Mouse (Mus musculus) midbrain, embryonic 12.5 days (tissue): ENCODE data around the gene Pepd. TPM values are rescaled to one million over a fixed set of nuclear protein-coding genes. Genes with fewer than 3 reads are reported as not detected.
"Not testable (repeated sequence)": the region's sequence is repeated elsewhere in the genome, so short reads cannot be mapped to it uniquely, and the experiment has no call there.

Experiments
- ATAC-seq: fragments of 200-750 bp; cut with Nextera tagmentation; 2 replicates; pipeline ENCODE4 v1.8.0; 2017; ENCODE audit warnings: low read depth, moderate TSS enrichment, moderate library complexity; ENCODE audit not compliant: low FRiP score
- H3K27ac ChIP-seq: fragments of 300-500 bp; sonication (generic); replicated peaks from 2 replicates; pipeline ENCODE4 v1.5.1; 2016; ENCODE audit warnings: mild to moderate bottlenecking
- H3K27me3 ChIP-seq: fragments of 300-500 bp; sonication (generic); 2 replicates; pipeline ENCODE4 v1.6.1; 2016; ENCODE audit warnings: mild to moderate bottlenecking
- H3K36me3 ChIP-seq: fragments of 300-500 bp; sonication (generic); 2 replicates; pipeline ENCODE4 v1.6.1; 2016
- H3K4me1 ChIP-seq: fragments of 300-500 bp; sonication (generic); 2 replicates; pipeline ENCODE4 v1.6.1; 2016
- H3K4me2 ChIP-seq: fragments of 300-500 bp; sonication (generic); replicated peaks from 2 replicates; pipeline ENCODE4 v1.6.1; 2016; ENCODE audit warnings: mild to moderate bottlenecking, moderate library complexity
- H3K4me3 ChIP-seq: fragments of 300-500 bp; sonication (generic); 2 replicates; pipeline ENCODE4 v1.5.1; 2016; ENCODE audit warnings: mild to moderate bottlenecking
- H3K9ac ChIP-seq: fragments of 300-500 bp; sonication (generic); replicated peaks from 2 replicates; pipeline ENCODE4 v1.6.1; 2016; ENCODE audit warnings: mild to moderate bottlenecking, moderate library complexity
- H3K9me3 ChIP-seq: fragments of 300-500 bp; sonication (generic); 2 replicates; pipeline ENCODE4 v1.6.1; 2016; ENCODE audit warnings: mild to moderate bottlenecking
- WGBS: fragments of 180-500 bp; shearing (Covaris S2); methylation state at CpG from one replicate; pipeline ENCODE4 v1.1.7; 2016; 5-methylcytosine and 5-hydroxymethylcytosine counted together
- polyA plus RNA-seq: library from polyadenylated mRNA; unstranded; fragments of >200 nt; fragmentation: Nextera tagmentation; extraction: Ambion mirVana; gene quantifications from 2 replicates; pipeline ENCODE4 v1.2.1, GENCODE M21; 2016

Gene Pepd
- polyA plus RNA-seq, 1 experiment from 2014 or later, result 59.1 TPM

DNA sequence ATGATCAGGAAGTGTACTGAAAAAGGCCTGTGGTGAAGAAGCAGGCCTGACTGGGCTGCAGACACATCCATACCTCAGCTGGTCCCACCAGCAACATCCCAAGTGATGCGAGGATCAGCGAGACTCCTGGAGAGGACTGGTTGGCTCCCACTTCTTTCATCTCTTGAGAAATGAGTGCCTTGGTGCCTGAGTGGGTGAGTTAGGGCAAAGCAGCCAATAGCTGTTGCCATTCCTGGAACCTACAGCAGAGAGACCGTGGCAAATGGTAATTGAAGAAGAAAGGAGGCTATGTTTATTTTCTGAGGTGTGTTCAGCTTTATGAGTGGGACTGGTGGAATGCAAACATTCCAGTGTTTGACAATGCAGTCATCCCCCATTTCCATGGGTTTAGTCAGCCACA lies 55.2 kb downstream of the Pepd start:
- Histone ChIP-seq H3K4me3 (no peak overlapping the region), H3K9ac (no peak overlapping the region), H3K27me3 (no peaks in the 10 kb centered on the region), H3K36me3 (peaks cover 13% of the 10 kb centered on the region), H3K27ac (no peak overlapping the region), H3K4me1 (no peaks in the 10 kb centered on the region), H3K4me2 (no peak overlapping the region), H3K9me3 (no peaks in the 10 kb centered on the region)
- no peak for ATAC-seq
- WGBS, result 83% methylated on average over 3 of the region's 3 CpGs

DNA sequence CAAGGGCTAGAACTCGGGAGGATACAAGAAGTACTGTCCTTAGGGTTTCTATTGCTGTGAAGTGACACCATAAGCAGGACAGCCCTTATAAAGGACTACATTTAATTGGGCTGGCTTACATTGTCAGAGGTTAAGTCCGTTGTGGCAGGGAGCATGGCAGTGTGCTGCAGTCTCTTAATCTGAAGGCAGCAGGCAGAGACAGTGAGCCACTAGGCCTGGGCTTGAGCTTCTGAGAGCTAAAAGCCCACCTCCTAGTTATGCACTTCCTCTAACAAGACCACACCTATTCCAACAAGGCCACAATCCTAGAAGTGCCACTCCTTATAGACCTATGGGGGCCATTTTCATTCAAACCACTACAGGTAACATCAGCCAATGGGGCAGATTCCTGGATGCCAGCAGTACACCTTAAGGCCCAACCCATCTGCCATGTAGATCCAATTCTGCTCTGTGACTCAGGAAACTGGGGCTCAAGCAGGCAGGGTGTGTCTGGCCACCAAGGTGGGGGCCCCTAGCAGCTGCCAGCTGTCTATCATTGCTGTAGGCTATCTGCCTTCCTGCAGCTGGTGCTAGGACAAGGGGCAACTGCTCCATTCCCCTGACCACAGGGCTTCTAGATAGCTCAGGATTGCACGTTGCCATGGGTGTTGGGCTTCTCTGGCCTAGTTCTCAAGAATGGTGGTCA lies 56.7 kb downstream of the Pepd start:
- no peak overlapping the region for H3K4me2 ChIP-seq
- no peaks in the 10 kb centered on the region for H3K27me3 ChIP-seq
- H3K4me1 ChIP-seq, result peaks cover 5% of the 10 kb centered on the region
- H3K36me3 ChIP-seq, result peaks cover 13% of the 10 kb centered on the region
- H3K9ac ChIP-seq, result no peak overlapping the region
- H3K27ac ChIP-seq, result no peak overlapping the region
- no peak for ATAC-seq
- 91% methylated on average over 3 of the region's 3 CpGs for WGBS
- H3K4me3 ChIP-seq, result no peak overlapping the region
- H3K9me3 ChIP-seq, result no peaks in the 10 kb centered on the region

DNA sequence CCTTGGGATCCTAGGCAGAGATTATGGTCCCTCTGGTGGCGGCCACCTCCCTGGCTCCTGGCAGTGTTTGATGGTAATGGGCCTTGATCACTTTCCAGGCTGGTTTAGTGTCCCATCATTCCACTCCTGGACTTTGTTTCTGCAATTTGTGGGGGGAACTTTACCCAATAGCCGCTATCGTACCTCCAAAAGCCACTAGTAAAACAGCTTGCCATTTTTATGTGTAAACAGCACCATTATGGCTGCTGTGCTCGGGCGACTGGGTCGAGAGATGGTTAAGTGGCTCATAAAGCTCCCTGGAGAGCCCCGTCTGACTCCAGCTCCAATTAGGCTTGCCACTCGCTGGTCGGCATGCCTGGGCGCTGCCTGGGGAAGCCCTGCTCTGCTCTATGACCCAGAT lies 59.6 kb downstream of the Pepd start:
- H3K27me3 ChIP-seq, result no peaks in the 10 kb centered on the region

GRCm38 (mm10) chr7:34972990-34973440 lies 60.8 kb downstream of the Pepd start:
- ATAC-seq, result no peak
- Histone ChIP-seq H3K9me3 (no peaks in the 10 kb centered on the region), H3K4me1 (peaks cover 11% of the 10 kb centered on the region), H3K9ac (no peak overlapping the region), H3K4me2 (no peak overlapping the region), H3K4me3 (no peak overlapping the region), H3K27ac (no peak overlapping the region), H3K27me3 (no peaks in the 10 kb centered on the region), H3K36me3 (peaks cover 13% of the 10 kb centered on the region)
- WGBS, result 57% methylated on average over 4 of the region's 4 CpGs

More for the DNA sequence above, 59.6 kb downstream of the Pepd start:
- no peak overlapping the region for H3K4me2 ChIP-seq
- 69% methylated on average over 10 of the region's 10 CpGs for WGBS
- H3K9me3 ChIP-seq, result no peaks in the 10 kb centered on the region
- peaks cover 13% of the 10 kb centered on the region for H3K36me3 ChIP-seq
- no peak overlapping the region for H3K27ac ChIP-seq
- ATAC-seq, result no peak
- H3K4me1 ChIP-seq, result peaks cover 11% of the 10 kb centered on the region
- H3K9ac ChIP-seq, result no peak overlapping the region
- H3K4me3 ChIP-seq, result no peak overlapping the region

GRCm38 (mm10) chr7:34973877-34974276 lies 61.7 kb downstream of the Pepd start:
- Histone ChIP-seq H3K9me3 (no peaks in the 10 kb centered on the region), H3K36me3 (peaks cover 13% of the 10 kb centered on the region), H3K4me1 (peaks cover 11% of the 10 kb centered on the region), H3K27ac (no peak overlapping the region), H3K9ac (no peak overlapping the region), H3K4me3 (no peak overlapping the region), H3K27me3 (no peaks in the 10 kb centered on the region), H3K4me2 (no peak overlapping the region)
- 73% methylated on average over 2 of the region's 3 CpGs for WGBS
- no peak for ATAC-seq

DNA sequence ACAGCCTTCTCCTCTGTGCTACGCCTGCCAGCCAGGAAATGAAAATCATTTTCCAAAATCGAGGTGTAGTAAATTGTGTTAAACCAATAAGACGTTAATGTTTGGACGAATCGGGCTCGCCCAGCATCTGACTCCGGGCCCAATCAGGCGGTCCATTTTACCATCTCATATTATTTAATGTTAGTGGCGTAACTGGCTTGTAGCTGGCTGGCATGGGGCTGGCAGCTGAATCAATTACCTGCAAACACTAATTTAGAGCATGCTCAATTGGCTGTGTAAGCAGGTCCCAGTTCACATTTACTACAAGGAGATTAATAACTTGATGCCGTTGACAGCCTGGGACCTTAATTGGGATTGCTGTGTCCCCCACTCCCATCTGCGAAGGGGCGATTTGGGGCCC lies 63.7 kb downstream of the Pepd start:
- H3K27me3 ChIP-seq, result no peaks in the 10 kb centered on the region
- WGBS, result 91% methylated on average over 12 of the region's 12 CpGs
- H3K4me1 ChIP-seq, result peaks cover 11% of the 10 kb centered on the region
- H3K27ac ChIP-seq, result no peak overlapping the region
- no peak overlapping the region for H3K4me3 ChIP-seq
- no peaks in the 10 kb centered on the region for H3K9me3 ChIP-seq
- H3K36me3 ChIP-seq, result peaks cover under 1% of the 10 kb centered on the region; the same call in 1 of the 2 replicates
- no peak overlapping the region for H3K9ac ChIP-seq
- no peak for ATAC-seq
- no peak overlapping the region for H3K4me2 ChIP-seq

DNA sequence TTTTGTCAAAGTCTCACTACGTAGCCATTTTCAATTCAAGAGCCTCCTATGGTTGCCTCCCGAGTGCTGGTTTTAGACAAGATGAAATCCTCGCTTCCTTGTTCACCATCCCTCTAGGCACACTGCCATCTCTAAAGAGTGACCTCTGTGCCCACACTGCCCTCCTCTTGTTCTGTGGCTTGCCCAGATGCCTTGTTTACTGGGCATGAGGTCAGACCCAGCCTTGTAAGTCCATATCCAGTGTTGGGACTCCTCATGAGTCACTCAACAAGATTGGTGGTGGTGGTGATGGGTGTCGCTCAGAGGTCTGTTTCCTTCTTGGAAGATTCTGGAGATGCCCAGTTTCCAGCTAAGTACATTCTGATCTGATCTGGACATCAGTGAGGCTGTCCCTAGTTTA lies 65.2 kb downstream of the Pepd start:
- Histone ChIP-seq H3K9ac (no peak overlapping the region), H3K27me3 (no peaks in the 10 kb centered on the region), H3K9me3 (no peaks in the 10 kb centered on the region), H3K4me2 (no peak overlapping the region), H3K36me3 (0 out of 2 replicates have a peak, but pooled peaks cover 2% of the 10 kb centered on the region), H3K4me3 (no peak overlapping the region), H3K4me1 (peaks cover 11% of the 10 kb centered on the region), H3K27ac (no peak overlapping the region)
- 98% methylated on average over 4 of the region's 4 CpGs for WGBS
- ATAC-seq, result no peak

DNA sequence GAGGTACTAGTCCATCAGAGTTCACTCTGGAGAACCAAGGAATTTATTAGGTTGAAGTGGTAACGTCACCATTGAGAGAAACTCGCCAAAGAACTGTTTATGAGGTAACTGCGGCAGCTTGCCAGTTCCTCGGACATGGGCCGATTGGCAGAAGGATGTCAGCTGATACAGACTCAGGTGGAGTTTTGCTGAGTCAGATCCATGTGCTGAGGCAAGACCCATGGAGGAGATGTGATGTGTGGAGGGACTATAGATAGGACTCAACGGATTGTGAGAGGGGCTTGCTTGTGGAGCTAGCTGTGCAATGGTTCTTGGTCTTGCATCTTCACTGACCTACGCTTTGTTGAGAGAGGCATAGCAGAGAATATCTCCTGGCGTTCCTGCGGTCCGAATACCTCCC lies 69.6 kb downstream of the Pepd start:
- 93% methylated on average over 10 of the region's 10 CpGs for WGBS

DNA sequence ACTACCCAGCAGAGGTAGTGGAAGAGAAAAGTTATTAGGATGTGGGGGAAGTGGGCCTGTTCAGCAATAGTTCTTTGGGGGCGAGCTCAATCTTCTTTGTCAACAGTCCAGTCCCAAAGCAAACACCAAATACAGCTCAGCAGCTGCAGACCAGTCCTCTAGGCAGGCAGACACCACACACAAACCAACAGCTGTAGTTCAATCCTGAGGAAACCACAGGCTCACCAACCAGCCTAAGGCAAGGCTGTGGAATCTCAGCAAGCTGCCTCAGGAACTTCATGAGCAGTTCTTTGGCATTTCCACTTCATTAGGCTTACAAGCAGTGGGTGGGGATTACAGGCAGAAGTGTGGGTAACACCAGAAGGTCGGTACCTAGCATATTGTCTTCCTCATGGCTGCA lies 70.2 kb downstream of the Pepd start:
- not testable (repeated sequence) for H3K9me3 ChIP-seq, H3K36me3 ChIP-seq, H3K4me2 ChIP-seq, H3K9ac ChIP-seq, H3K27ac ChIP-seq, H3K27me3 ChIP-seq, H3K4me3 ChIP-seq, ATAC-seq
- H3K4me1 ChIP-seq, result peaks cover 22% of the 10 kb centered on the region
- 73% methylated on average over 2 of the region's 2 CpGs for WGBS

More for the DNA sequence above, 69.6 kb downstream of the Pepd start:
- Histone ChIP-seq H3K4me1 (peaks cover 16% of the 10 kb centered on the region; the same call in 1 of the 2 replicates), H3K27ac (no peak overlapping the region), H3K4me2 (no peak overlapping the region), H3K36me3 (0 out of 2 replicates have a peak, but pooled peaks cover 2% of the 10 kb centered on the region), H3K4me3 (no peak overlapping the region), H3K9me3 (no peaks in the 10 kb centered on the region), H3K27me3 (no peaks in the 10 kb centered on the region), H3K9ac (no peak overlapping the region)
- ATAC-seq, result no peak

- Histone ChIP-seq H3K27me3 (no peaks in the 10 kb centered on the region), H3K9ac (no peak overlapping the region), H3K4me2 (no peak overlapping the region), H3K27ac (no peak overlapping the region), H3K36me3 (0 out of 2 replicates have a peak, but pooled peaks cover 2% of the 10 kb centered on the region), H3K4me3 (no peak overlapping the region), H3K4me1 (peaks cover 31% of the 10 kb centered on the region), H3K9me3 (no peaks in the 10 kb centered on the region)
- ATAC-seq, result no peak
- WGBS, result 72% methylated on average over 4 of the region's 4 CpGs
These were observed 71.7 kb downstream of the Pepd start for GRCm38 (mm10) chr7:34983702-34984475.

GRCm38 (mm10) chr7:34984526-34985133 lies 72.5 kb downstream of the Pepd start:
- Histone ChIP-seq H3K4me3 (no peak overlapping the region), H3K27me3 (no peaks in the 10 kb centered on the region), H3K9ac (no peak overlapping the region), H3K9me3 (no peaks in the 10 kb centered on the region), H3K4me2 (no peak overlapping the region), H3K27ac (no peak overlapping the region), H3K4me1 (peaks cover 31% of the 10 kb centered on the region), H3K36me3 (0 out of 2 replicates have a peak, but pooled peaks cover 2% of the 10 kb centered on the region)
- 71% methylated on average over 11 of the region's 11 CpGs for WGBS
- no peak for ATAC-seq

DNA sequence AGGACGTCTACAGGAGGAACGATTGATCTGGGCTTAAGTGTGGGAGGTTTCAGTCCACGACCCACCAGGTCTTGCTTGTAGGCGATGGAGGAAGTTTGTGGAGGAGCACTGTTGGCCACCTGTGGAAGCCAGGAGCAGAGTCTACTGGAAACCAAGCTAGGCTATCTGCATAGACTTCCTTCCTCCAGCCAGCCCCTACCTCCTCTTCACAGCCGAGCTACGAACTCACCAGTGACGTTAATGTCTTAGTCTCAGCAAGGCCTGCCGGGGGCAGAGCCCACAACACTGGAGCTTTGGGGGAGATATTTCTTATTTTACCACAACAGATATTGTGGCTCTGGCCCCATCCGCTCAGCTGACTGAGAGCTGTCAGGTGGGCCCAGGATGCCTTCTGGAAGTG lies 73.0 kb downstream of the Pepd start:
- Histone ChIP-seq H3K27ac (no peak overlapping the region), H3K4me1 (peaks cover 31% of the 10 kb centered on the region), H3K9me3 (no peaks in the 10 kb centered on the region), H3K36me3 (0 out of 2 replicates have a peak, but pooled peaks cover 2% of the 10 kb centered on the region), H3K27me3 (no peaks in the 10 kb centered on the region), H3K9ac (no peak overlapping the region), H3K4me2 (no peak overlapping the region), H3K4me3 (no peak overlapping the region)
- ATAC-seq, result no peak
- WGBS, result 87% methylated on average over 9 of the region's 9 CpGs
